ENCODE assay signal across 10 mouse cellular contexts in genomic region chr11:117534912-117535311, GRCm38 (mm10). TPM values are rescaled to one million over a fixed set of nuclear protein-coding genes. Genes with fewer than 3 reads are reported as not detected.
A peak's percentile ranks its signal among the peaks of the same experiment; 100 is the strongest.
DNase-seq lines count a peak whose midpoint lies in the region; ATAC-seq and TF ChIP-seq lines count a peak whose summit lies in the region.
"Had no signal": no experiment of that assay in that cellular context is flagged by ENCODE, and none has a peak within 500 bp of the region (broad histone marks: within the 10 kb centered on the region; RNA-seq: fewer than 3 reads in every experiment).

No protein-coding gene starts in this region.

- ATAC-seq in embryonic facial prominence, embryonic 15.5 days (ENCODE audit: insufficient number of reproducible peaks, low FRiP score, low TSS enrichment, low read depth): peak; percentile 49; the same call in 1 of the 2 replicates
- ATAC-seq in stomach, postnatal 0 days (ENCODE audit: low FRiP score, low TSS enrichment): no peak; the same call in 1 of the 2 replicates
- no peak for ATAC-seq in erythroid progenitor cell, adult 5-6 weeks (replicated peaks; ENCODE audit: low FRiP score, poor library complexity, severe bottlenecking)

- no peaks in the 10 kb centered on the region for H3K27me3 ChIP-seq in embryonic facial prominence, embryonic 15.5 days
- H3K27me3 ChIP-seq in stomach, postnatal 0 days (ENCODE audit: control insufficient read depth, insufficient read depth, low read length): no peaks in the 10 kb centered on the region

- H3K36me3 ChIP-seq in embryonic facial prominence, embryonic 15.5 days: no peaks in the 10 kb centered on the region
- no peaks in the 10 kb centered on the region for H3K36me3 ChIP-seq in stomach, postnatal 0 days (ENCODE audit: control insufficient read depth, insufficient read depth, low read length)
- H3K36me3 ChIP-seq: heart, embryonic 13.5 days had no signal

- TF ChIP-seq CTCF in lung, adult 2 months (IDR thresholded peaks at IDR 0.05; ENCODE audit: insufficient read depth, low read length): no peak
- no peak for TF ChIP-seq CTCF in stomach, postnatal 0 days (IDR thresholded peaks at IDR 0.05; ENCODE audit: low read depth)

- WGBS in embryonic facial prominence, embryonic 15.5 days: 58% methylated on average over 10 of the region's 10 CpGs
- WGBS in lung, adult 2 months: 14% methylated on average over 10 of the region's 10 CpGs
- WGBS in stomach, postnatal 0 days: 29% methylated on average over 10 of the region's 10 CpGs

- no peak overlapping the region for H3K4me3 ChIP-seq in embryonic facial prominence, embryonic 15.5 days (replicated peaks)
- H3K4me3 ChIP-seq in lung, adult 2 months (replicated peaks; ENCODE audit: extremely low read depth, low read depth, low read length): no peak overlapping the region
- no peak overlapping the region for H3K4me3 ChIP-seq in stomach, postnatal 0 days (ENCODE audit: low read depth, low read length)
- H3K4me3 ChIP-seq: heart, embryonic 13.5 days had no signal

- H3K9me3 ChIP-seq in embryonic facial prominence, embryonic 15.5 days (replicated peaks): no peaks in the 10 kb centered on the region
- no peaks in the 10 kb centered on the region for H3K9me3 ChIP-seq in stomach, postnatal 0 days (ENCODE audit: control insufficient read depth, low read length)
- H3K9me3 ChIP-seq: heart, embryonic 13.5 days had no signal

- no peak overlapping the region for H3K27ac ChIP-seq in embryonic facial prominence, embryonic 15.5 days (replicated peaks)
- peak overlapping the region; percentile 18 for H3K27ac ChIP-seq in stomach, postnatal 0 days (replicated peaks)
- H3K27ac ChIP-seq: heart, embryonic 13.5 days had no signal

- no peak for TF ChIP-seq POLR2A in lung, adult 2 months (IDR thresholded peaks at IDR 0.05; ENCODE audit: borderline replicate concordance, extremely low read depth, low read depth, low read length)

- H3K4me2 ChIP-seq in embryonic facial prominence, embryonic 15.5 days (replicated peaks): no peak overlapping the region
- H3K4me2 ChIP-seq in stomach, postnatal 0 days (replicated peaks; ENCODE audit: low read depth): no peak overlapping the region
- H3K4me2 ChIP-seq: heart, embryonic 13.5 days had no signal

- peak; percentile 80 for DNase-seq in 3134 (ENCODE audit: extremely low read depth, insufficient read length, low spot score)
- peak; percentile 66 for DNase-seq in MN1 (ENCODE audit: low spot score)
- peak; percentile 64 to 65 for DNase-seq in heart, postnatal 36 days
- DNase-seq in lung, adult 2 months: peak; percentile 50
- no peak for DNase-seq in stomach, postnatal 0 days (ENCODE audit: low spot score)
- DNase-seq in retina, postnatal 1 day: no peak

- peaks cover 11% of the 10 kb centered on the region; the same call in 1 of the 2 replicates for H3K4me1 ChIP-seq in embryonic facial prominence, embryonic 15.5 days
- peaks cover 8% of the 10 kb centered on the region; the same call in 1 of the 2 replicates for H3K4me1 ChIP-seq in lung, adult 2 months (ENCODE audit: control insufficient read depth, insufficient read depth, low read length)
- no peaks in the 10 kb centered on the region for H3K4me1 ChIP-seq in stomach, postnatal 0 days (replicated peaks; ENCODE audit: control insufficient read depth, insufficient read depth)

- no peak for TF ChIP-seq EP300 in stomach, postnatal 0 days (optimal IDR thresholded peaks at IDR 0.05)

- intact Hi-C loops in heart, postnatal 36 days (cut with DNase I): no loop called here

- no peak overlapping the region for H3K9ac ChIP-seq in embryonic facial prominence, embryonic 15.5 days
- no peak overlapping the region for H3K9ac ChIP-seq in stomach, postnatal 0 days (ENCODE audit: low read length)
- H3K9ac ChIP-seq: heart, embryonic 13.5 days had no signal

RNA-seq across cellular contexts. Expression of gene Gm11733, which starts 50.7 kb away (rescaled TPM):
- polyA plus RNA-seq in embryonic facial prominence, embryonic 15.5 days (2015; fragmentation: Nextera tagmentation; extraction: Ambion mirVana): 0.12 TPM in 1 of 2 replicates, not detected in the other
- not detected for total RNA-seq in heart, postnatal 36 days (2021)
- not detected in 2 replicates for polyA plus RNA-seq in lung, adult 2 months (2012; rRNA removed)
- polyA plus RNA-seq in stomach, postnatal 0 days (2015; fragmentation: Nextera tagmentation; extraction: Ambion mirVana): not detected in 2 replicates
- not detected in 2 replicates for total RNA-seq in erythroid progenitor cell, adult 5-6 weeks (2015; ENCODE audit: low replicate concordance)
- total RNA-seq in erythroid progenitor cell, adult 5-6 weeks (2017; ENCODE audit: low replicate concordance): not detected in 2 replicates
- total RNA-seq: adrenal gland, adult 18-20 months had no signal
- polyA plus RNA-seq: heart, embryonic 13.5 days had no signal

Comparison
In these comparisons a context has a peak if more than half of its experiments do, and no peak if none do; other contexts are left out.
1. DNase-seq: peak in 3134 (single experiment), MN1 (single experiment), heart, postnatal 36 days (2 of 2) and lung, adult 2 months (single experiment); none in stomach, postnatal 0 days (single experiment) and retina, postnatal 1 day (single experiment).